Mouse (Mus musculus): ENCODE measurements around the gene Apeh. TPM values are rescaled to one million over a fixed set of nuclear protein-coding genes. Genes with fewer than 3 reads are reported as not detected.

Apeh gene
- polyA plus RNA-seq, 1 experiment from 2014 or later, result 49.9 TPM

- Histone ChIP-seq H3K4me3 (ENCODE audit: low read depth, low read length) (no peak overlapping the region), H3K27me3 (ENCODE audit: insufficient read depth, low read length) (no peaks in the 10 kb centered on the region), H3K36me3 (ENCODE audit: insufficient read depth) (peaks cover 14% of the 10 kb centered on the region), H3K27ac (ENCODE audit: low read depth) (0 out of 2 replicates have a peak overlapping the region, but pooled peaks have one; percentile 38), H3K9me3 (ENCODE audit: low read depth, low read length) (no peaks in the 10 kb centered on the region), H3K9ac (no peak overlapping the region), H3K4me2 (peak overlapping the region; percentile 99), H3K4me1 (ENCODE audit: insufficient read depth) (peaks cover 5% of the 10 kb centered on the region)
- DNase-seq, result no peak
- 44% methylated on average over 10 of the region's 10 CpGs for WGBS
- ATAC-seq (ENCODE audit: insufficient read depth), result no peak
- no peak for TF ChIP-seq CTCF (IDR thresholded peaks at IDR 0.05; ENCODE audit: low read depth)
Measured at GRCm38 (mm10) chr9:108095949-108096712, 1.7 kb upstream of the Apeh start.

- Histone ChIP-seq H3K9ac (peak overlapping the region; percentile 77), H3K27ac (ENCODE audit: low read depth) (peak overlapping the region; percentile 67; the same call in 1 of the 2 replicates), H3K4me1 (ENCODE audit: insufficient read depth) (peaks cover 5% of the 10 kb centered on the region), H3K4me3 (ENCODE audit: low read depth, low read length) (peak overlapping the region; percentile 76), H3K36me3 (ENCODE audit: insufficient read depth) (peaks cover 20% of the 10 kb centered on the region), H3K9me3 (ENCODE audit: low read depth, low read length) (no peaks in the 10 kb centered on the region), H3K4me2 (peak overlapping the region; percentile 99), H3K27me3 (ENCODE audit: insufficient read depth, low read length) (no peaks in the 10 kb centered on the region)
- DNase-seq, result peak; percentile 88
- 3% methylated on average over 3 of the region's 3 CpGs for WGBS
- TF ChIP-seq CTCF (IDR thresholded peaks at IDR 0.05; ENCODE audit: low read depth), result peak; percentile 79
- no peak for ATAC-seq (ENCODE audit: insufficient read depth)
Measured at GRCm38 (mm10) chr9:108095518-108095917, 1.1 kb upstream of the Apeh start.

GRCm38 (mm10) chr9:108094998-108095411 lies 599 bp upstream of the Apeh start:
- Histone ChIP-seq H3K27me3 (ENCODE audit: insufficient read depth, low read length) (no peaks in the 10 kb centered on the region), H3K9me3 (ENCODE audit: low read depth, low read length) (no peaks in the 10 kb centered on the region), H3K4me3 (ENCODE audit: low read depth, low read length) (peak overlapping the region; percentile 76), H3K36me3 (ENCODE audit: insufficient read depth) (peaks cover 25% of the 10 kb centered on the region), H3K9ac (peak overlapping the region; percentile 77), H3K4me1 (ENCODE audit: insufficient read depth) (peaks cover 5% of the 10 kb centered on the region), H3K4me2 (peak overlapping the region; percentile 99), H3K27ac (ENCODE audit: low read depth) (peak overlapping the region; percentile 67)
- under 1% methylated on average over 16 of the region's 16 CpGs for WGBS
- DNase-seq (peak; percentile 26), ATAC-seq (ENCODE audit: insufficient read depth) (peak; percentile 42)
- TF ChIP-seq CTCF (IDR thresholded peaks at IDR 0.05; ENCODE audit: low read depth), result no peak

- H3K4me3 ChIP-seq (ENCODE audit: low read depth, low read length), result peak overlapping the region; percentile 76
- WGBS, result 65% methylated on average over 10 of the region's 10 CpGs
- no peaks in the 10 kb centered on the region for H3K9me3 ChIP-seq (ENCODE audit: low read depth, low read length)
- TF ChIP-seq CTCF (IDR thresholded peaks at IDR 0.05; ENCODE audit: low read depth), result no peak
- no peak for ATAC-seq (ENCODE audit: insufficient read depth)
- H3K4me2 ChIP-seq, result peak overlapping the region; percentile 99
- H3K27me3 ChIP-seq (ENCODE audit: insufficient read depth, low read length), result no peaks in the 10 kb centered on the region
- peak overlapping the region; percentile 77 for H3K9ac ChIP-seq
- DNase-seq, result peak; percentile 21
- H3K4me1 ChIP-seq (ENCODE audit: insufficient read depth), result peaks cover 5% of the 10 kb centered on the region
- H3K27ac ChIP-seq (ENCODE audit: low read depth), result no peak overlapping the region; the same call in 1 of the 2 replicates
- H3K36me3 ChIP-seq (ENCODE audit: insufficient read depth), result peaks cover 39% of the 10 kb centered on the region
Measured at GRCm38 (mm10) chr9:108093586-108093985, 820 bp downstream of the Apeh start.

GRCm38 (mm10) chr9:108090611-108091120 lies 3.7 kb downstream of the Apeh start:
- Histone ChIP-seq H3K9ac (no peak overlapping the region), H3K36me3 (ENCODE audit: insufficient read depth) (peaks cover 68% of the 10 kb centered on the region), H3K9me3 (ENCODE audit: low read depth, low read length) (no peaks in the 10 kb centered on the region), H3K27me3 (ENCODE audit: insufficient read depth, low read length) (no peaks in the 10 kb centered on the region), H3K27ac (ENCODE audit: low read depth) (no peak overlapping the region), H3K4me3 (ENCODE audit: low read depth, low read length) (no peak overlapping the region), H3K4me2 (no peak overlapping the region), H3K4me1 (ENCODE audit: insufficient read depth) (peaks cover 5% of the 10 kb centered on the region)
- WGBS, result 91% methylated on average over 7 of the region's 7 CpGs
- DNase-seq, result no peak
- TF ChIP-seq CTCF (IDR thresholded peaks at IDR 0.05; ENCODE audit: low read depth), result no peak
- ATAC-seq (ENCODE audit: insufficient read depth), result no peak

GRCm38 (mm10) chr9:108085261-108085660 lies 9.1 kb downstream of the Apeh start:
- Histone ChIP-seq H3K4me2 (no peak overlapping the region), H3K4me1 (ENCODE audit: insufficient read depth) (no peaks in the 10 kb centered on the region), H3K9ac (no peak overlapping the region), H3K9me3 (ENCODE audit: low read depth, low read length) (no peaks in the 10 kb centered on the region), H3K36me3 (ENCODE audit: insufficient read depth) (peaks cover 64% of the 10 kb centered on the region), H3K27me3 (ENCODE audit: insufficient read depth, low read length) (peaks cover 26% of the 10 kb centered on the region), H3K27ac (ENCODE audit: low read depth) (no peak overlapping the region), H3K4me3 (ENCODE audit: low read depth, low read length) (no peak overlapping the region)
- no peak for ATAC-seq (ENCODE audit: insufficient read depth)
- WGBS, result 93% methylated on average over 4 of the region's 4 CpGs
- no peak for DNase-seq
- no peak for TF ChIP-seq CTCF (IDR thresholded peaks at IDR 0.05; ENCODE audit: low read depth)

GRCm38 (mm10) chr9:108083561-108083960 lies 10.8 kb downstream of the Apeh start:
- Histone ChIP-seq H3K9me3 (ENCODE audit: low read depth, low read length) (no peaks in the 10 kb centered on the region), H3K27me3 (ENCODE audit: insufficient read depth, low read length) (peaks cover 26% of the 10 kb centered on the region), H3K36me3 (ENCODE audit: insufficient read depth) (peaks cover 47% of the 10 kb centered on the region), H3K4me2 (no peak overlapping the region), H3K27ac (ENCODE audit: low read depth) (no peak overlapping the region), H3K4me1 (ENCODE audit: insufficient read depth) (no peaks in the 10 kb centered on the region), H3K4me3 (ENCODE audit: low read depth, low read length) (no peak overlapping the region), H3K9ac (no peak overlapping the region)
- ATAC-seq (ENCODE audit: insufficient read depth), result no peak
- WGBS, result 59% methylated on average over 6 of the region's 6 CpGs
- TF ChIP-seq CTCF (IDR thresholded peaks at IDR 0.05; ENCODE audit: low read depth), result no peak
- no peak for DNase-seq

Data from lung, embryonic 14.5 days (tissue).